Mouse (Mus musculus) embryonic facial prominence, embryonic 10.5 days (tissue): Measurements from ENCODE around the gene Zmat5. TPM values are rescaled to one million over a fixed set of nuclear protein-coding genes. Genes with fewer than 3 reads are reported as not detected.

Experiments used
- DNase-seq: peaks from one replicate; pipeline ENCODE4 v3.0.0-alpha.2; 2017; ENCODE audit warnings: low spot score
- H3K27ac ChIP-seq: fragments of 300-500 bp; sonication (generic); replicated peaks from 2 replicates; pipeline ENCODE4 v1.5.1; 2016; ENCODE audit warnings: mild to moderate bottlenecking
- H3K27me3 ChIP-seq: fragments of 300-500 bp; sonication (generic); replicated peaks from 2 replicates; pipeline ENCODE4 v1.6.1; 2016; ENCODE audit warnings: low read depth, mild to moderate bottlenecking; ENCODE audit not compliant: poor library complexity, severe bottlenecking
- H3K36me3 ChIP-seq: fragments of 300-500 bp; sonication (generic); replicated peaks from 2 replicates; pipeline ENCODE4 v1.6.1; 2016; ENCODE audit warnings: mild to moderate bottlenecking, moderate library complexity
- H3K4me1 ChIP-seq: fragments of 300-500 bp; sonication (generic); 2 replicates; pipeline ENCODE4 v1.6.1; 2016
- H3K4me3 ChIP-seq: fragments of 300-500 bp; sonication (generic); 2 replicates; pipeline ENCODE4 v1.5.1; 2016; ENCODE audit warnings: mild to moderate bottlenecking, moderate library complexity
- H3K9me3 ChIP-seq: fragments of 300-500 bp; sonication (generic); 2 replicates; pipeline ENCODE4 v1.6.1; 2016; ENCODE audit warnings: mild to moderate bottlenecking
- WGBS: fragments of 180-500 bp; shearing (Covaris S2); methylation state at CpG from one replicate; pipeline ENCODE4 v1.1.7; 2016; 5-methylcytosine and 5-hydroxymethylcytosine counted together
- polyA plus RNA-seq: library from polyadenylated mRNA; unstranded; fragments of >200 nt; fragmentation: Nextera tagmentation; extraction: Ambion mirVana; gene quantifications from 2 replicates; pipeline ENCODE4 v1.2.1, GENCODE M21; 2016

Zmat5 gene
- polyA plus RNA-seq, 1 experiment from 2014 or later: 75.4 TPM

DNA sequence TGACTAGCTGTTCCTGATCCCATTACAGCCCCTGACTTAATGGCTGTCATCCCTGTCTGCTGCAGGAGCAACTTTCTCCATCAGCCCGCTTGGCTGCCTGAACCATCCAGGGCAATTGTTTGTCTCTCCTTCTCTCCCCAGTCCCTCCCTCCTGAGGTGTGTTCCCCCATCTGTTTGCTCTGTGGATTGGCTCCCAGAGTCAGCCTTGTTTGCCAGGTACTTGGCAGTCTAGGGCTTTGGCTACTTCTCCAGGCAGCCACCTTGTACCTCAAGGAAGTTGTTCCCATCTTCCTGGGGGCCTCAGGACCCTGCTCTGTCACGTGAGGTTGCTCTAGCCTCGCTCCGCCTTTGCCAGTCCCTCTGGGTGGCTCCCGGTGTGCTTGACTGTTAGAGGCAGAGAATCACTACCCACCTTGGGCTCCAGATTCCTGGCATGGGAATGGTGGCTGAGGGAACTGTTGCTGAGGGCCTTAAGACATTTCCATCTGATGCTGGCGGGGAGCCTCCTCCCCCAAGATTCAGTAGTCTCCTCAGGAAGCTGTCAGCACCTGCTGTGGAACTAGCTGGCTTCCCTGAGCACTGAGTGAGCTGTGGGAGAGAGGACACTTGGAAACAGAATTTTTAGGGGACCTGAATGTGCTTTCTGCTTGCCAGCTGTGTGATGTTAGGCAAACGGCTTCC lies 16.6 kb downstream of the Zmat5 start:
- H3K9me3 ChIP-seq: no peaks in the 10 kb centered on the region
- H3K4me1 ChIP-seq: peaks cover 14% of the 10 kb centered on the region; the same call in 1 of the 2 replicates
- peaks cover 37% of the 10 kb centered on the region for H3K36me3 ChIP-seq
- H3K4me3 ChIP-seq: no peak overlapping the region
- WGBS: 54% methylated on average over 7 of the region's 7 CpGs
- no peak overlapping the region for H3K27ac ChIP-seq
- DNase-seq: no peak
- no peaks in the 10 kb centered on the region for H3K27me3 ChIP-seq

DNA sequence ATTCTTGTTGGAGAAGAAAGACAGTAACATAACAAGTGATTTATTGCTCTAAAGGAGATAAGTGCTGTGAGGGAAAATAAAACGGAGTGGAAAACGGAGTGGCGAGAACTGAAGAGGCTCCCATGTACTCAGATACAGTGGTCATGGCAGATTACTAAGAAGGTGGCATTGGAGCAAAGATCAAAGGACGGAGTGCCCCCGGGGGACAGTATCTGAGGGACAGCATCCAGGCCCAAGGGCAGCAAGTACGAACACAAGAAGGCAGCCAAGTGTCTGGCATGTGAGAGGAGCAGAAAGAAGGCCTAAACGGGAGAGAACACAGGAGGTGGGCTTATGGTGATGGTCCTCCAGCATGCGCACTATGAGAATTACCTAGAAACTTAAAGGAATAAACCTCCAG lies 17.2 kb downstream of the Zmat5 start:
- Histone ChIP-seq H3K27ac (no peak overlapping the region), H3K27me3 (no peaks in the 10 kb centered on the region), H3K4me1 (peaks cover 14% of the 10 kb centered on the region; the same call in 1 of the 2 replicates), H3K4me3 (no peak overlapping the region), H3K36me3 (peaks cover 43% of the 10 kb centered on the region), H3K9me3 (no peaks in the 10 kb centered on the region)
- DNase-seq: no peak
- WGBS: 85% methylated on average over 8 of the region's 8 CpGs

DNA sequence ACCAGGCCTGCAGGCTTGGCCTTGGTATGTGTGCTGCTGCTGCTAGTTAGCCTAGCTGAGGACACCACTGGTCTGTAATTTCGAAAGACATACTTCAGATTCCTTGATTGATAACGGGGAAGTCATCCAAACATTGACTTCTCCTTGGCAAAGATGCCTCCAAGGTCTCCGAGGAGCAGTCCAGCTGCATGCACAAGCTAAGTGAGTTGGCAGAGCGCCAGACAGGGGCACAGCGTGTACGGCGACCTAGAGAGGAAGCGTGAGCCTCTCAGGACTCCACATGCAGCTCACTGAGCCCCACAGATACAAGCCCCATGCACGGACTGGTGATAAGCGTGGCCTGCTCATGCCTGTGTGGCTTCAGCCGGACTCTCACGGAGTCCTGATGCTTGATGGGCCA lies 25.1 kb downstream of the Zmat5 start:
- Histone ChIP-seq H3K36me3 (peaks cover 35% of the 10 kb centered on the region), H3K4me3 (no peak overlapping the region), H3K9me3 (no peaks in the 10 kb centered on the region), H3K4me1 (peaks cover 25% of the 10 kb centered on the region), H3K27me3 (peaks cover 3% of the 10 kb centered on the region), H3K27ac (peak overlapping the region; percentile 51)
- 87% methylated on average over 12 of the region's 12 CpGs for WGBS
- peak; percentile 8 for DNase-seq

DNA sequence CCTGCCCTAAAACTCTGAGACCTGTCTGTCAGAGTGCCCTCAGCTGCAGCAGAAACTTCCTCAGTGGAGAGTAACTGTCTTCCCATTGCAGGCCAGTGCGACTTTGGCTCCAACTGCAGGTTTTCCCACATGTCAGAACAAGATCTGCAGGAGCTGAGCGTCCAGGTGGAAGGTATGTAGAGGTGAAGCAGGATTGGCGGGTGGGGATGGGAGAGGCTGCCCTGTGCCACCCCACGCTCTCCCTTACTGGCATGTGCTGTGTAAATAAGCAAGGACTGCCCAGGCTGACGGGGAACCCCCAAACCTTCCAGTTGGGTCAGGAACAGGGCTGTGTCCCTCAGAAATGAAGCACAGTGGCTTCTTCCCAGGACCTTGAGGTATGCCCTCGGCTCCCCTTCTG lies 25.6 kb downstream of the Zmat5 start:
- Histone ChIP-seq H3K36me3 (peaks cover 31% of the 10 kb centered on the region), H3K27me3 (peaks cover 8% of the 10 kb centered on the region), H3K4me1 (peaks cover 30% of the 10 kb centered on the region), H3K4me3 (no peak overlapping the region), H3K27ac (0 out of 2 replicates have a peak overlapping the region, but pooled peaks have one; percentile 51), H3K9me3 (no peaks in the 10 kb centered on the region)
- WGBS: 79% methylated on average over 6 of the region's 6 CpGs
- DNase-seq: peak; percentile 12

DNA sequence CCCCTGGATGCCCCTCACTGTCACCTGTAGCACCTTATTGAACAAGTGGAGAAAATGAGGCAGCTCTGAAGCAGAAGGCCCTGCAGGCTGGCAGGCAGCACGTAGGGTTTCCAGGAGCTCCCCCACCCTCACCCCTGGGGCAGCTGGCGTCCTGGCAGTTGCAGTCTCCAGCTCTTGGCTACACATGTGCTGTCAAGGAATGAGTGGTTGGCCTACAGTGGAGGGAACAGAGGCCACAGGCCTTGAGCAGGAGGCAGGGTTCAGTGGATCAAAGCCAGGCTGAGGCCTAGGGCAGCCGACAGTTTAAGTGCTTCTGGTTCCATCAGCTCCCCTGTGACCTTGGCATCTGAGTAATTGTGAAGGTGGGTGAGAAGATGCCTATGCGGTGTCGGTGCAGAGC lies 26.4 kb downstream of the Zmat5 start:
- Histone ChIP-seq H3K4me1 (peaks cover 38% of the 10 kb centered on the region), H3K36me3 (peaks cover 23% of the 10 kb centered on the region), H3K4me3 (no peak overlapping the region), H3K27me3 (peaks cover 16% of the 10 kb centered on the region), H3K9me3 (no peaks in the 10 kb centered on the region), H3K27ac (no peak overlapping the region)
- DNase-seq: peak; percentile 6
- 87% methylated on average over 5 of the region's 5 CpGs for WGBS

DNA sequence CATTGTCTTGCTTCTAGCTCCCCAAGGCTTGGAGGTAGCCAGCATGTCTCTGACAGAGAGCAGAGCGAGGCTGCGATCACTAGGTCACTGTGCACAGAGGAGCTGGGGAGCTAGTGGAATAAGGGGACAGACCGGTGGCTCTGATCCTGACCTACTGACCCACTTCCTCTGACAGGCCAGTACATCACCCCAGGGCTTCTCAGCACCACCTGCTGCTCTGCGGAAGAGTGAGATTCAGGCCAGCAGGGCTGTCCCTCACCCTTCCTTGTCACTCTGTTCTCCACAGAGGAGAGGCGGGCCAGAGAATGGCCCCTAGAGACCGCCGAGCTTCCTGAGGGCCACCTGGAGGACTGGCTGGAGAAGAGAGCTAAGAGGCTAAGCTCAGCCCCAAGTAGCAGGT lies 27.3 kb downstream of the Zmat5 start:
- no peak for DNase-seq
- Histone ChIP-seq H3K4me3 (no peak overlapping the region), H3K4me1 (peaks cover 45% of the 10 kb centered on the region), H3K9me3 (no peaks in the 10 kb centered on the region), H3K27me3 (peaks cover 21% of the 10 kb centered on the region), H3K36me3 (peaks cover 15% of the 10 kb centered on the region), H3K27ac (no peak overlapping the region; the same call in 1 of the 2 replicates)
- 53% methylated on average over 7 of the region's 7 CpGs for WGBS

DNA sequence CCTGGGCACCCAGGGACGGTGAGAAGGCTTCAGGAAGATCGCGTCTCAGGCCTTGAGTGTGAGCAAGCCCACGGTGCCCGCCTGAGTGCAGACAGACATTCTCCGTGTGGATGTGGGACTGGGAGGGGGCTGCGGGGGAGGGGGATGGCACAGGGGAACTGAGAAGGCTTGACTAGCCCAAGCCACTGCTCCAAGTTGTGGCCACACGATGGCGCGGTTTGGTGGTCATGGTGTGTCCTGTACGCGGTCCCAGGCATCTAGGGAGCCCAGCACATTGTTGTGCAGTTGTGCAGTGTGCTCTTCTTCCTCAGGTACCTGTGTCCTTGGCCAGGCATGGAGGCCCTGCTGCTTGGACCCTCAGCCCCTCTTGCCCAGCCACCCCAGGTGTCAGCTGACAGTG lies 29.7 kb downstream of the Zmat5 start:
- H3K4me1 ChIP-seq: peaks cover 45% of the 10 kb centered on the region
- no peak overlapping the region; the same call in 1 of the 2 replicates for H3K27ac ChIP-seq
- H3K9me3 ChIP-seq: no peaks in the 10 kb centered on the region
- 35% methylated on average over 12 of the region's 12 CpGs for WGBS
- H3K36me3 ChIP-seq: peaks cover 16% of the 10 kb centered on the region; the same call in 1 of the 2 replicates
- H3K27me3 ChIP-seq: peaks cover 25% of the 10 kb centered on the region
- DNase-seq: peak; percentile 66
- H3K4me3 ChIP-seq: no peak overlapping the region

DNA sequence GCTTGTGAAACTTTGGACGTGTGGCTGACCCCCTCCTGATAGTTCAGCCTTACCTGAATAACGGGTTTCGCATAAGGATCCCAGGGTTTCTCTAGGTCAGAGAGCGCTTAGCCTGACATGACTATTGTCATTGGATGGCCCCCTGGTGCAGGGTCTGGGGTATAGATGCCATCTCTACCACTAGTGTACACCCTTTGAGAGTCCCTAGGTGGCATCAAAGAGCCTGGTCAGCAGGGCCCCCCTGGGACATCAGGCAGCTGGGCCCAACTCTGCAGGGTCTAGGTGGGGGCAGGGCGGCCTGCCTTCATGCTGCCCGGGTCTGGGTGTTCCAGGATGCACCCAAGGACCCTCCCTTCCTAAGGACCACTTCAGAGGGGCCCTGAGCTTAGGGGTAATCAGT lies 31.9 kb downstream of the Zmat5 start:
- Histone ChIP-seq H3K4me1 (peaks cover 36% of the 10 kb centered on the region), H3K4me3 (no peak overlapping the region), H3K36me3 (peaks cover 16% of the 10 kb centered on the region; the same call in 1 of the 2 replicates), H3K9me3 (no peaks in the 10 kb centered on the region), H3K27ac (0 out of 2 replicates have a peak overlapping the region, but pooled peaks have one; percentile 7), H3K27me3 (peaks cover 27% of the 10 kb centered on the region)
- no peak for DNase-seq
- WGBS: 40% methylated on average over 6 of the region's 6 CpGs

DNA sequence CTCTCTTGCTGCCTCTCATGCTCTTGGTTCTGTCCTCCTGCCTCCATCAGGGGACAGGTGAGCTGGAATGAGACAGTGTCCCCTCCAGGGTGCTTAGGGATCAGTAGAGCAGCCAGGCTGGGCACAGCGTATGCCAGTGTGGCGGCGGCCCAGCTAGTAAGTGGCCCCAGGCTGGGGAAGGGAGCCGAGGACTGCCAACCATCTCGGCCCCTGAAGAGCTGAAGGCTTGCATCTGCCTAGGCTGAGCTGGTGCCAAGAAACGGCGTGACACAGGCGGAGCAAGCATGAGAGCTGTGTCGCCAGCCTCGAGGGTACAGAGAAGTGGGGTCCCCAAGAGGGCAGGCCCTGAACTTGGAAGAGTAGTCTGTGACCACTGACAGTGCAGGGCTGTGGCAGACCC lies 33.2 kb downstream of the Zmat5 start:
- peaks cover 40% of the 10 kb centered on the region for H3K27me3 ChIP-seq
- no peak overlapping the region for H3K27ac ChIP-seq
- no peak overlapping the region for H3K4me3 ChIP-seq
- peaks cover 11% of the 10 kb centered on the region; the same call in 1 of the 2 replicates for H3K36me3 ChIP-seq
- H3K4me1 ChIP-seq: peaks cover 28% of the 10 kb centered on the region
- DNase-seq: no peak
- H3K9me3 ChIP-seq: no peaks in the 10 kb centered on the region
- WGBS: 80% methylated on average over 10 of the region's 10 CpGs

DNA sequence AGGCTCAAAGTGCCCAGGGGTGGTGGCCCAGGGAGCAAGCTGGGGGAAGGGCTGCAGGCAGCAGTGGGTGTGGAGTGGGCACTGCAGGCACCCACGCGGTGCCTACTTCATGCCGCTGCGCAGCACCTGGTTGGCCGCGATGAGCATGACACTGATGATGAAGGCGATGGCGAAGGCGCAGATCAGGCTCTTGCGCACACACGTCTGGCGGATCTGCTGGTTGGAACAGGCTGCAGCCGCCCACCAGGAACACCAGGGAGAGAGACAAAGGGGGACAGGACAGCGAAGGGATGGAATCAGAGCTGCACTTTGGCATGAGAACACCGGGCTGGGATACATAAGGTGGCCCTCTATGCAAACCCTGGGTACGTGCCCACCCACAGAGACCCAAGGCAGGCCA lies 34.2 kb downstream of the Zmat5 start:
- Histone ChIP-seq H3K27ac (no peak overlapping the region), H3K36me3 (peaks cover 8% of the 10 kb centered on the region; the same call in 1 of the 2 replicates), H3K4me1 (peaks cover 28% of the 10 kb centered on the region), H3K4me3 (no peak overlapping the region), H3K27me3 (peaks cover 51% of the 10 kb centered on the region), H3K9me3 (no peaks in the 10 kb centered on the region)
- WGBS: 93% methylated on average over 16 of the region's 16 CpGs
- DNase-seq: no peak

DNA sequence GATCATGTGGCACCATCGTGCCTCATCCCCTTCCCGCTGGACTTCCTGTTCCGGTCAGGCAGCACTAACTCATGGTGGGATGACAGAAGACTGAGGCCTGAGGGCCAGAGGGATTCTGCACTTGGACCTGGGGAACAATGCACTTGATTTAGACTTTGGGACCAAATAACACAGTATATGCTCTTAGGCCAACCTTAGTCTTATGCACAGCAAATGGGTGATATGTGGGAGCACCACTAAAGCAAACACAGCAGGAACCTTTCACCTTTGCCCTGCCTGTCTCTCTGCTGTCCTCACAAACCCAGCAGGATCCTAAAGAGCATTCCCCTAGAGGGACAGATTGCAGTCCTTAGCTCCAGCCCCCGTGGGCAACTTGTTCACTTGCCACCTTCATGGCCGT lies 36.3 kb downstream of the Zmat5 start:
- Histone ChIP-seq H3K9me3 (no peaks in the 10 kb centered on the region), H3K4me3 (no peak overlapping the region), H3K27me3 (peaks cover 57% of the 10 kb centered on the region), H3K36me3 (peaks cover 8% of the 10 kb centered on the region; the same call in 1 of the 2 replicates), H3K27ac (no peak overlapping the region), H3K4me1 (peaks cover 14% of the 10 kb centered on the region)
- 73% methylated on average over 5 of the region's 5 CpGs for WGBS
- DNase-seq: no peak

DNA sequence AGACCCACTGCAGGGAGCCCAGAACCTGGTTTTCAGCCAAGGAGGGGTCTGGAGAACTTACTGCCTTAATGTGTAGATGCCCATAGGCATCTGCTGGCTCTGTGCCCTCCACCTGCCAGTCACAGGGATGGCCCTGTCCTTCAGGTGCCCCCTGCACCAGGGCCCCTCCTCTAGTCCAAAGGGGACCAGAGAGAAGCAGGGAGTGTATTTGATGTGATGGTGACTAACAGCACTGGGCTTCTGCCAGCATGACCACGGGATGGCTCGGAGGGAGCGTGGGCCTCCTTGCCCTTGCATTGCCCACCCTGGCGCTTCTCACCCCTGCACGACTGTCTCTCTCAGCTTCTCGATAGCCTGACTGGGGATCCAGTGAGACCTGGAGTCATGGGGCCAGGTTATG lies 40.2 kb downstream of the Zmat5 start:
- WGBS: 59% methylated on average over 6 of the region's 6 CpGs
- H3K9me3 ChIP-seq: no peaks in the 10 kb centered on the region
- no peak overlapping the region for H3K4me3 ChIP-seq
- H3K27ac ChIP-seq: no peak overlapping the region
- peaks cover 23% of the 10 kb centered on the region for H3K4me1 ChIP-seq
- H3K36me3 ChIP-seq: no peaks in the 10 kb centered on the region
- DNase-seq: no peak
- H3K27me3 ChIP-seq: peaks cover 85% of the 10 kb centered on the region

DNA sequence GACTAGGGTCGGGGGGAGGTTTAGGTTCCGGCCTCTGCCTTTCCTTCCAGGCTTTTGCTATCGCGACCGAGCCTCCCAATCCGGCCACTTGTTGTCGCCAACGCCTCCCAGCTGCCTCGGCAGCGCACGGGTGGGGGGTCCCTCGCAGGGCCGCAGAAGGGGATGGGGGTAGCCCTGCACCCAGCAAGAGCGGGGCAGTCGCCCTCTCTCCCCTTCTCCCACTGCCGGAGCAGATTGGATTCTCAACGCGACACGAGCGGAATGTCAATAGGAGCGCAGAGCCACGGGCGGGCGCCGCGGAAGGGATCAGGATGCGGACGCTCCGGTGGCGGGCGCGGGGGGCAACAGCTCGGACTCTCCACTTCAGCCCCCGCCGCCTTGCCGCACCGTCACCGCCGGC lies 41.5 kb downstream of the Zmat5 start:
- WGBS: under 1% methylated on average over 39 of the region's 39 CpGs
- Histone ChIP-seq H3K4me1 (peaks cover 23% of the 10 kb centered on the region), H3K27me3 (peaks cover 98% of the 10 kb centered on the region), H3K27ac (peak overlapping the region; percentile 14; the same call in 1 of the 2 replicates), H3K9me3 (no peaks in the 10 kb centered on the region), H3K36me3 (no peaks in the 10 kb centered on the region), H3K4me3 (peak overlapping the region; percentile 67)
- DNase-seq: peak; percentile 47
